Mouse (Mus musculus) gastrocnemius, postnatal 10 days (tissue): ENCODE measurements around the gene Manf. TPM values are rescaled to one million over a fixed set of nuclear protein-coding genes. Genes with fewer than 3 reads are reported as not detected.

Experiments used
- DNase-seq: peaks from one replicate; pipeline ENCODE4 v3.0.0; 2021; ENCODE audit warnings: mixed read lengths
- total RNA-seq, 2 experiments: library from RNA; stranded (reverse); gene quantifications; 2 replicates each; pipeline ENCODE4 v1.2.3; 2021

Gene Manf
- total RNA-seq, 2 experiments from 2014 or later: 54.1 to 64.3 TPM

DNA sequence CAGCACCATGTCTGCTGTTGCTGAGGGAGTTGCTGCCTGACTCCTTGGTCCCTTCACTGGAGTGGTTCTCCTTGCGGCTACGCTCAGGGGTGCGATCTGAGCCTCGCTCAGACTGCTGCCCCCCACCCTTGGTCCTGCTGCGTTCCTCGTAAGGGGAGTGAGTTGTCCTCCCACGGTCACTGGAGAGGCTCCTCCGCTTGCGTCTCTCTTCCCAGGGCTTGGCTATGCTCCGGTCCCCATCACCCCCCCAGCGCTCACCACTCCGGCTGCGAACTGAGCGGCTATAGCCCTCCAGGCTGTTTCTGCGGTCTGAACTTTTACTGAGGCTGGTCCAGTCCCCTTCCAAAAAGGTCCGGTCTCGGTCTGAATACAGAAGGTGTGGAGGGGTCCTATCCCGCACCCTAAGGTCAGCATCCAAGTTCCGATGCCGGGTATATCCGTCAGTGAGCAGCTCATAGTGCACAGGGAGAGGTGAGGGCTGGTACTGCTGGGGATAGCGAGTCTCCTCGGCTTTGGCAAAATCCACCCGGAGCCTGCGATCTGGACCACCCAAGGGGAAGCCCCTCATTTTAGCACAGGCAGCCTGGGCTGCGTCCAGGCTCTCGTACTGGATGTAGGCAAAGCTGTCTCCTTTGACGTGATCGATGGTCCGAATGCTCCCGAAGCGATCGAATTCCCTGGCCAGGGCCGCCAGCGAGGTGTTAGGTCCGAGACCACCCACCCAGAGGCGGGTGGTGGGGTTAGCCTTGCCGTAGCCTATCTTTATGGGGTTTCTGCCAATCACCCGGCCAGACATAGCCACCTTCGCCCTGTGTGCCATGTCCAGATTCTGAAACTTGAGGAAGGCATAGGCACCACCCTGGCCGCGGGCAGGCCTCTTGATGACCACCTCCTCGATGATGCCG is 6.5 kb downstream of the Manf start:
- DNase-seq: peak; percentile 21

DNA sequence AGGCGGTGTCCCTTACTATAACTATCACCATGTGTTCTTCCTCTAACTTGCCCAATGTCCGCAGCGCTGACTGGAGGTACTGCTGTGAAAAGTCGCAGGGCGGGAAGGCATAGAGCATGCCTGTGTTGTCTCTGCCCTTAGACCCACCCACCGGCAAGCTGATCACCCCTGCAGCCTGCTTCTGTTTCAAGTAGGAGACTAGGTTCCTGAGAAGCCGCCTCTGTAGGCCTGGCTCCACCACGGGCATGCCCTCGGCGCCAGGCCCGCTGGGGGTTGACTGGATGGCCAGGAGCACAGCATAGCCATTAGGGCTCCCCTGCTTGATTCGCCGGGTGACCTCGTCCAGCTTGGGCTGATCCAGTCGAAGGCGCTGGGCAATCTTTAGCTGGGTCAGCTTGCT is 7.5 kb downstream of the Manf start:
- peak; percentile 15 for DNase-seq

DNA sequence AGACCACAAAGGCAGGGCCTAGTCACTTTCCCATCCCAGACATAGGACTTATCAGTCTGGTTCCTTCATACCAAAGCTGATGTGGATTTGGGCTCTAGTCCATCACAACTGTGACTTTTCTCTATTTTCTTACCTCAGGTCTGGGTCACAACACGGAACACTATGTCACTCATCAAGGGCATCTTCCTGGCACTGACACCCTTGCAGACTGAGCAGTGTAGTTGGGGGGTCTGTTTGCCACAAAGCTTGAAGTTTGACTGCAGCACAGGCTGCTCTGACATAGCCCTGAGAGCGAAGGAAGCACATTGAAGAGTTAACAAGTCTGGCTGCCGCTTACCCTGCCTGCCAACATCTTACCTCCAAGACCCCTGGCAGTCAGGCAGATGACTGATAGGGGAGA is 8.7 kb downstream of the Manf start:
- DNase-seq: no peak

DNA sequence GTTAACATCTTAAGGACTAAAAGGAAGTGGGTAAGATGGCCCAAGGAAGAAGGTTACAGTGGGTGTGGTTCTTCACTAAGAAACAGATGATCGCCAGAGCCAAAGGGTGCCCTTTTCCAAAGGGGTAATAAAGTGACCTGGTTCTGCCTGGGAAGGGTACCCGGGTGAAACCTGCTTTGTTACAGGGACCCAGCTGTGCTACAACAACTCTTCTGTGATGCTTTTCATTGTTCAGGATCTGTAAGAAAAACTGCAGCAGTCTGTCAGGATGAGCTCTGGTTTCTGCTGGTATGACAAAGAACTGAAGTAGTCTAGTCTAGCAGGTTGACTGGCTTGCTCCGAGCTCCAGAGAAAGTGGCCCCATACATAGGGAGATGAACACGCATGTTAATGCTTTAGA is 9.6 kb downstream of the Manf start:
- DNase-seq: no peak

DNA sequence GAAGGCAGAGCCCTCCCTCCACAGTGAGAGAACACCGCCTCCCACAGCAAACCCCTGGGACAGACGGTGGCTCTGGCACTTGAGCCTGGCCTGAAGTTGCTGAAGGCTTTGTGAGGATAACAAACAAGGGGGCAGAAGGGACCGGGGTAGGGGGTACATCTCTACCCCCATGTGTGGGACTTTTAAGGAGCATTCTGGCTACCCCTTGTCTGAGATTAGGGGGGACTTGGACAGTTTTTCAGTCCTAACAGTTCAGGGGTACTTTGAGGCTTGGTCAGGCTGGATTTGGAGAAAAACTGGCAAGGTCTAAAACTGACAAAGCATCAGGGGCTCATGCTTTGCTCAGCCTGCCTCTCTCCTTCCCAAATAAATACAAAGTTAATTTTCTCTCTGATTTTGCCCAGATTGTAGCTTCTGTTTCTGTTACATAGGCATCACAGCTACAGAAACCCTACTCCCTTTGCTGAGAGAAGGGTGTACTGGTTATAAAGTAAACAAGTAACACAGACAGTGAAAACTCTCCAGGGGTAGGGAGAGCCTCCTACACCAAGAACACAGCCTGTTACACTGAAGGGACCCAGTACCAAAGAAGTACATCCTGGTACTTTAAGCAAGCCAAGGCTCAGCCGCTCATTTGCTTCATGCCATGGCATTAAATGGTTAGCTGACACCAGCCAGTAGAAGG is 10.6 kb downstream of the Manf start:
- no peak for DNase-seq

DNA sequence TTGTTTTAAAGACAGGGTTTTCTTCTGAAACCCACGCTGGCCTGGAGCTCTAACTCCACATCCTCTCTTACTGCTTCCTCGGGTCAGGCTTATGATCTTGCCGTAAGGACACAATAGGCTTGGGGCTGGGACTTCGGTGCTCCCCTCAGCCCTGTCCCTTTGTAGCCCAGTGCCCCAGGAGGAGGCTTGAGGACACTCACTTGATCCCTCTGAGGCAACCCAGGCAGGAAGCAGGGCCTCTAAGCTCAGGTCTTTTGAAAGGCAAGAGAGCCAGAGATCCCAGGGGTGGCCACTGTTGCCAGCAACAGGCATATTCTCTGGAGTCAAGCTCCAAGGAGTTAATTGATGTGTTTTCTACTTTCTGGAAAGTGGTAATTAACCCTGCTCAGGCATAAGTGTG is 12.3 kb downstream of the Manf start:
- no peak for DNase-seq

DNA sequence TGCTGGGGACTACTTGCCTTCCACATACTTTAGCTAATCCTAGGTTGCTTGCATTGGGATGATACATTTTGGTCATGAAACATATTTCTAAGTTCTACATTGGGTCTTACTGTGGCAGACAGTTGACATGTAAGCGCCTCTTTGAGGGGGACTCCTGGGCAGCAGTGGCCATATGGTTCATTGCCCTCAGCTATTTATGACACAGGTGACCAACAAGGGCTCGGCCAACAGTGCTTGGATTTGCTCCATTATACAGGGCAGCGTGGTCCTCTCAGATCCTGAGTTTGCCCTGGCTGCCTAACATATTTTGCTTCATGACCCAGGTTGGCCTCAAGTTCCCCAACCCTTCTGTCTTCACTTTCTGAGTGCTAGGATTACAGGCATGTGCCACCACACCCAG is 15.1 kb downstream of the Manf start:
- no peak for DNase-seq

DNA sequence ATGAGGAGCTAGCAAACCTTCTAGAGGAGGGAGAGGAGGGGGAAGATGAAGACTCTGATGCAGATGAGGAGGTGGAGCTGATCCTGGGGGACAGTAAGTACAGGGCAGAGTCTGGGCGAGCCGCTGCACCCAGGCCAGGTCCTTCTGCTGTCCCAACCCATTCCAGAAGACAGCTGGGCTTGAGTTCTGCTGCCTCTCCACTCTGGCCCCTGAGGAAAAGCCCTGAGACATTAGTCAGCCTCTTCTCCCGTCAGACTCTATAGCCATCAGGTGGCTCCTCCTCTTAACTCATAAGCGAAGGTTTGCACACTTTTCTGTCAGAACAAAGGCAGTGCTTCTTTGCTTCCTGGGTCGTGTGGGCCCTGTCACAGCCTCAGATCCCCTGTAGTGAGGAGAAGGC is 17.6 kb downstream of the Manf start:
- DNase-seq: no peak

DNA sequence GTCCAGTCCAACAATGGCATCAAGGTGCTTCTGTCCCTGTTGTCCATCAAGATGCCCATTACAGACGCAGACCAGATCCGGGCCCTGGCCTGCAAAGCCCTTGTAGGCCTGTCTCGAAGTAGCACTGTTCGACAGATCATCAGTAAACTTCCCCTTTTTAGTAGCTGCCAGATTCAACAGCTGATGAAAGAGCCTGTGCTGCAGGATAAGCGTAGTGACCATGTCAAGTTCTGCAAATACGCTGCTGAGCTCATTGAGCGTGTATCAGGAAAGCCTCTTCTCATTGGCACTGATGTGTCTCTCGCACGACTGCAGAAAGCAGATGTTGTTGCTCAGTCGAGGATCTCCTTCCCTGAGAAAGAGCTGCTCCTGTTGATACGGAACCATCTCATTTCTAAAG is 33.7 kb downstream of the Manf start:
- no peak for DNase-seq

DNA sequence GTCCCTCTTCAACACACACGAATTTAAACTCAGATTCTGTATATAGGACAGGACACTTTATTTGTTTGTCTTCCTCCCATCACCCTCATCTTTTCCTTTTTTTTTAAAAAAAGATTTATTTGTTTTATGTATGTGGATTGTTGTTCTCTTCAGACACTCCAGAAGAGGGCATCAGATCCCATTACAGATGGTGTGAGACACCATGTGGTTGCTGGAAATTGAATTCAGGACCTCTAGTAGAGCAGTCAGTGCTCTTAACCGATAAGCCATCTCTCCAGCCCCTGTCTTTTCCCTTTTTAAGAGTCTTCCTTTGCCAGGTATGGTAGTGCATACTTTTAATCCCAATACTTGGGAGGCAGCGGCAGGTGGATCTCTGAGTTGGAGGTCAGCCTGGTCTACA is 35.1 kb downstream of the Manf start:
- DNase-seq: no peak

DNA sequence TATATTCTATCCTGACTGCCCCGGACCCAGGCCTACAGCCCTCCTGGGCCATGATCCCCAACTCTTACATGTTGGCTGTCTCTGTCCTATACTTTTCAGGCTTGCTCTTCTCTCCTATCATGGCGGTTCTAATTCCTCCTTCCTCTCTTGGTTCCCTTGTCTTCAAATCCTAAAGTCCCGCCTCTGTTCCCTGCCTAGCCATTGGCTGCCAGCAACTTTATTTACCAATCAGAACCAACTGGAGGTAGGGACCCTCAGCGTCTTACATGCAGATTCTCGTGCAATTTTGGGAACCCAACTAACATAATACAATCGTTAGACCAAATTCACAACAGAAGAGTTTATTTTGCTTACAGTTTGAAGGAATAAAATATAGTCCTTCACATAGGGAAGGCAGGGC is 49.0 kb downstream of the Manf start:
- no peak for DNase-seq

DNA sequence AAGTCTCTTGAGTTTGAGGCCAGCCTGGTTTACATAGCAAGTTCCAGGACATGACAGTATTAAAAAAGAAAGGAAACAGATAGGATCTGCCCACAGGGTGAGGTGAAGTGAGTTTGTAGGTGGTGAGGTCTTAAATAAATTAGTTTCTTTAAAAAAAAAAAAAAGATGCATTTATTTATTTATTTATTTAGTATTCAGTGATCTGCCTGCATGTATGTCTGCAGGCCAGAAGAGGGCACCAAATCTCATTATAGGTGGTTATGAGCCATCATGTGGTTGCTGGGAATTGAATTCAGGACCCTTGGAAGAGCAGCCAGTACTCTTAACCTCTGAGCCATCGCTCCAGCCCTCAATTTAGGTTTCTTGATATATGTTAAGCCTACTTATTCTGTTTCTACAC is 51.2 kb downstream of the Manf start:
- DNase-seq: no peak

DNA sequence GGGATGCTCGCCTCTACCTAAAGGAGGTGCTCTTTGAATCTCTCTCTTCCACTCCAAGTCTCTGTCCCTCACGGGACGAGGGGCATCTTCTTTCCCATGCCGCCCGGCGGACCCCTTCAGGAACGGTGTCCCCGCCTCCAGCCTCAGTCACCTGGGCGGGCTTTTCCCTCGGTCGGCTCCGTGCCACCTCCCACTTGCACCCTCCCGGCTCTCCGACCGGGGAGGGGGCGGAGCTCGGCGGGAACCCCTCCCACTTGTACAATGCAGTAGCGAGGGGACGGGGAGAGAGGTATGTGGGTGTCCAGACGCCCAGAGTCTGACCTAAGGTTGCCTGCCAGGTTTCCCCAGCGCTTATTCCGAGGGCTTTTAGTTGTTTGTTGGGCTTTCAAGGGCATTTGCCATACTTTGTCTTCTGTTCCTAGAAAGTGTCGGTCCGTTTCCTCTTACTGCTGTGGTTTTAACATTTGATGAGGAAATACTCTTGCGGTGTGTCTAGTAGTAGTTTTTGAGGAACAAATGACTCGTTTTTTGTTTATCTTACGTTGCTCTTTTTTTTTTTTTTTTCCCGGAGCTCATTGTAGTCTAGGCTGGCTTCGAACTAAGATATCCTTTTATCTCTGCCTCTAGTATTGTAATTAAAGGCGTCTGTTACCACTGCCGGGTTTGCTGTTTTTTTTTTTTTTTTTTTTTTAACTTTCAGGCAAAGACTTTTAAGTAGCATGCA is 69.2 kb downstream of the Manf start:
- peak; percentile 86 for DNase-seq

DNA sequence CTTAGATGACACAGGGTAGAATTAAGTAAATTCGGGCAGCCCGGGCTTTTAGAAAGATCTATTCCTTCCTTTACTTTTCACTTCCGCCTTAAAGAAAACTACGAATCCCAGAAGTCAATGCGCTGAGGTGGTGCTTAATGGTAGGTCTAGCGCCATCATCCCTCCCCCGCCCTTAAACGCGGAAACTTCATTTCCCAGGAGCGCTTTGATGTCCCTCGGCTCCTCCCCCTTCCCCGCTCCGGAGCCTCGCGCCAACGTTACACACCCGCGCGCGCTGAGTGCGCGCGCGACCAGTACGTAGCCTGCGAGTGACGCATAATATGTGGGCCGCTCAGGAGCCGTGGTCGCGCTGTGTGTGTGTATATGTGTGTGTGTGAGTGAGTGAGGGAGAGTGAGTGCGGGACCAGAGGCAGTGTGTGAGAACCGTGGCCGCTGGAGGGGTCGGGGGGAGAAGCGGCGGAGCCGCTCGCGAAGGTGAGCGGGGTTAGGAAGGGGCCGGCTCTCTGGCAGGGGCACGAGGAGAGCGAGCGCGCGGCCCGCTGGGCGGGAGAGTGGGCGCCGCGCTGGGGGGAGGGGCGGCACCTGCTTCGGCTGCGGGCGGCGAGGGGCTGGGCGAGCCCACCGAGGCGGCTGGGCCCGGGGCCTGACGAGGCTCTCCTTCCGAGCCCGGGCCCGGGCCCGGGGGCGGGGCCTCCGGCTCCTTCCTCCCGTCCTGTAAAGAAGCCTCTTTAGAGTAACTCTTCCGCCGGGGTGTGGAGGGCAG is 70.0 kb downstream of the Manf start, which contains the start of gene Dcaf1:
Dcaf1 (plus strand) TSS at position 257 of the 763 bp plus-strand sequence.
- DNase-seq: peak; percentile 86

DNA sequence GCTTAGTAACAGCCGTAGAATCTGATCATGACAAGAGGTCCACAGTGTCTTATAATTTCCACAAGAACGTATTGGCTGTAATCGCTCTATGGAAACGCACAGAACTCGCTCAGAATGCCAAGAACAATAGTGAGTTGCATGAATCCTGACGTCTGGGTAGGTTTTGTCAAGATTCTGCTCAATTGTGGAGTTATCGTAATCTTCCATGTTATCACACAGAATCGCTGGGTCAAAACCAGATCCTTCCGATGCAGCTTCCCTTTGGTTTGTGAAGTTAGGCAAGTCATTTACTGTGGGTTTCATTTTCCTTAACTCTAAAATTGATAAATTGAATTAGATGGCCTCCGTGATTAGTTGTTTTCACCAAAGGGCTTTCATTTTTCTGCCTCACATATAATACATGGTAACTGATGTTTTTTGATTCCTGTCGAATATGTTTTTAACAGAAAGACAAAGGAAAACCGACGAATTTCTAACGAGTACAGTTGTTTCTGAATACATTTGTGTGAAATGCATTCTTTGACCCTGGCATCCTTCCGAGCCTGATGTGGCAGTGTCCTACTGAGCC is 70.6 kb downstream of the Manf start:
- DNase-seq: no peak

DNA sequence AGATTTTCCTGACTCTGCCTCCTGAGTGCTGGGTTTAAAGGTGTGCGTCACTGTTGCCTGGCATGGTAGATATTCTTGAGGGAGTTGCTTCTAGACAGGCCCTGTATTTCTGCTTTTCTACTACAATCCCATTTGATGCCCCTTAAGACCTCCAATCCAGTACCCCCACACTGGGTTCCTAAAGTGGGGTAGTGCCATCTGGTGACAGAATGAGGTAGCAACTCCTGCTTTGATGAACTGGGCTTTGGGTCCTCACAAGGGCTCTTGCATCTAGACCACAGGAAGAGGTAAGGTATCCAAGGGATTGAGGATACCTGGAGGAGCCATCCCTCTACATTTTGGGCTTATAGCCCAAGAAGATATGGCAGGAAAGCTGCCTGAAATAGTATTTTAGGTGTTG is 72.6 kb downstream of the Manf start:
- no peak for DNase-seq

DNA sequence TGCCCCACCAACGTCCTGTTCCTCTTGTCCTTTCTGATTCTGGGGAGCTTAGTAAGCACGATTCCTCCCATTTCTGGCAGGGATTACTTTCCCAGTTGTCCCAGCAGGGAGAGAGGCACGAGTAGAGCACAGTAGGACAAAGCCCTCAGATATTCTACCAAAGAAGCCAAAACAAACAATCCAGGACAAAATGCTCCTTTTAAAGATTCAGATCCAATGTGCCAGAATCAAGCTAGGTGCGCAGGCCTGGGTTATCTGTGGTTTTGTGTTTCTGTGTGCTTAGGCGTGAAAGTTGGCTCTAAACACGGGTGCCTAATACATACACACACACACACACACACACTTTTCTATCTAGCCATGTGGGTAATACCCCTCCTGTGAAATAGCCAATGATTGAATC is 73.6 kb downstream of the Manf start:
- no peak for DNase-seq

DNA sequence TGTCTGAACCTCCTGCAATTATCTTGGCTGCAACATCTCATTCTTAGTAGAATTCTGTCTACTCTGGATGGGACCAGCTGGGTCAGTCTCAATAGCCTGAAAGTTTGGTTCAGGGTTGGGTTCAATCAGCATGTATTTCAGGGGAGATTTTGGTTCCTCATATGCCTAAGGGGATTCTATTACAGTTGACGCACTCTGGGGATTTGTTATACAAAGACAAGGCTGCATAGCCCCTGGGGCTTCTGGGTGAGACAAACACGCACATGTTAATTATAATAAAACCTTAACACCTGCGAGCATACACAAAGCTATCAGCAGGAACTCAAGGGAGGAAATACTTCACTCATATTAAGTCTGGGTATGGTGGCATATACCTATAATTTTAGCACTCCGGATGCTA is 85.3 kb downstream of the Manf start:
- no peak for DNase-seq

DNA sequence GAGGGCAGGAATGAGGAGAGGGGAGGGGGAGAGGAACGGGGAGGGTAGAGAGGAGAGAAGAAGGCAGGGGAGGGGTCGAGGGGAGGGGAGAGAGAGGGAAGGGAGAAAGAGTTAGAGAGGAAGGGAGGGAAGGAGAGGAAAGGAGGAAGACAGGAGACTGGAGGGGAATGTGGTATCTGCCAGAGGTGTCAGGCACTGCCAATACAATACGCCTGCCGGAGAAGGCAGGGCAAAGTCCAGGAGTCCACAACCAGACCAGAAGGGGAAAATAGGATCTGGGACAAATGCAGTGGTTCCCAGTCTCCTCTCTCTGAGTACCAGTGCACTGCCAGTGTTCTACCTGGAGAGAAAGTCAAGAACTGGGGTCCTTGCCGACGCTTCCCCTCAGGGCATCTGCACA is 100.9 kb downstream of the Manf start:
- no peak for DNase-seq

DNA sequence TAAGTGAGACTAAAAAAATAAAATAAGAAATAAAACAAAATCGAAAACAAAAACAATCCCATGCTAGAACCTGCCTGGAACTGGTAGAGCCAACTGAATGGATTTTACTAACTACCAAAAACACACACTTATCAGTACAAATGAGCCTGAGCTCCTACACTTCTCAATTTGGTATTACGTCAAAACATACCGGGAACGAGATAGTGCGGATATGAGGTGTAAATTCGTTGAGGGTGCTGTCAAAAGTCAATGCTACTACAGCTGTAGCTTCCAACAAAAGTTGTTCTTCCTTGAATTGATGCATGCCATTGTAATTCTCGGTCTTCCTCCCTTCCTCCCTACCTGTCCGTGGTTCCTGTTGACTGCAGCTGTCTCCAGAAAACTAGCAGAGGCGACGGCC is 102.4 kb downstream of the Manf start:
- no peak for DNase-seq

DNA sequence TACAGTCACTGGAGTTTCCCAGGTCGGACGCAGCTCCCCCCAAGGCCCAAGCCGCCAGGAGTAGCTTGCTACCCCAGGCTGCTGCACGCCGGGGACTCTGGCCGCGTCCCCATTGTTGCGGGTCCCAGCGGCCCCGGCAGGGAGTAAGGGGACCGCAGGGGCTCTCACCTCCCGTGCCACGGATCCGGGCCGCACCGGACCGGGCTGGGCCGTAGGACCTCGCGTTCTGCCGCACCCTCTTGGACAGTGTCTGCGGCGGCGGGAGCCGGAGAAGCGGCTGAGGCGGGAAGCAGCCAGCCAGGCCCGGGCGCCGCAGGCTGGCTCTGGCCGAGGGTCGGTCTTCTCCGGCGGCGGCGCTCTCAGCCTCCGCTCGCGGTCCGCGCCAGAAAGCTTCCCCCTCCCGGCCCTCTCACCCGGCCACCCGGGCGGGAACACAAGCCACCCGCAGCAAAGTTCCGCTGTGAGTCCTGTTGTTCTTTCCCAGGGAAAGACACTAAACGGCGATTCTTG is 102.9 kb downstream of the Manf start, which contains the start of gene Rad54l2:
Rad54l2 (minus strand) TSS at position 383 of the 510 bp plus-strand sequence.
- DNase-seq: peak; percentile 87
